Mouse (Mus musculus): Measurements from ENCODE around the gene Tnip1.

Gene Tnip1

GRCm38 (mm10) chr11:54962810-54963209 is at the start of gene Tnip1:
Tnip1 (minus strand) TSS chr11:54962917.
- DNase-seq (ENCODE audit: extremely low spot score, low read depth, low spot score): no peak

- no peak for DNase-seq (ENCODE audit: extremely low spot score, low read depth, low spot score)
Observed at GRCm38 (mm10) chr11:55011440-55011839, 48.7 kb upstream of the Tnip1 start.

- no peak for DNase-seq (ENCODE audit: extremely low spot score, low read depth, low spot score)
Observed at GRCm38 (mm10) chr11:55008230-55008629, 45.5 kb upstream of the Tnip1 start.

- no peak for DNase-seq (ENCODE audit: extremely low spot score, low read depth, low spot score)
Observed at GRCm38 (mm10) chr11:55005684-55006083, 43.0 kb upstream of the Tnip1 start.

GRCm38 (mm10) chr11:55004970-55005502 is 42.3 kb upstream of the Tnip1 start:
- DNase-seq (ENCODE audit: extremely low spot score, low read depth, low spot score): no peak

- no peak for DNase-seq (ENCODE audit: extremely low spot score, low read depth, low spot score)
Observed at GRCm38 (mm10) chr11:54998708-54999107, 36.0 kb upstream of the Tnip1 start.

- peak; percentile 24 for DNase-seq (ENCODE audit: extremely low spot score, low read depth, low spot score)
Observed at GRCm38 (mm10) chr11:54998284-54998683, 35.6 kb upstream of the Tnip1 start.

- no peak for DNase-seq (ENCODE audit: extremely low spot score, low read depth, low spot score)
Observed at GRCm38 (mm10) chr11:54996176-54996575, 33.5 kb upstream of the Tnip1 start.

GRCm38 (mm10) chr11:54989920-54990319 is 27.2 kb upstream of the Tnip1 start:
- DNase-seq (ENCODE audit: extremely low spot score, low read depth, low spot score): no peak

GRCm38 (mm10) chr11:54988754-54989349 is 26.1 kb upstream of the Tnip1 start:
- DNase-seq (ENCODE audit: extremely low spot score, low read depth, low spot score): no peak

GRCm38 (mm10) chr11:54987974-54988373 is 25.3 kb upstream of the Tnip1 start:
- no peak for DNase-seq (ENCODE audit: extremely low spot score, low read depth, low spot score)

GRCm38 (mm10) chr11:54985086-54985485 is 22.4 kb upstream of the Tnip1 start:
- no peak for DNase-seq (ENCODE audit: extremely low spot score, low read depth, low spot score)

GRCm38 (mm10) chr11:54984581-54984980 is 21.9 kb upstream of the Tnip1 start:
- no peak for DNase-seq (ENCODE audit: extremely low spot score, low read depth, low spot score)

GRCm38 (mm10) chr11:54984085-54984484 is 21.4 kb upstream of the Tnip1 start:
- peak; percentile 47 for DNase-seq (ENCODE audit: extremely low spot score, low read depth, low spot score)

GRCm38 (mm10) chr11:54982520-54982919 is 19.8 kb upstream of the Tnip1 start:
- no peak for DNase-seq (ENCODE audit: extremely low spot score, low read depth, low spot score)

GRCm38 (mm10) chr11:54981630-54982029 is 18.9 kb upstream of the Tnip1 start:
- no peak for DNase-seq (ENCODE audit: extremely low spot score, low read depth, low spot score)

- DNase-seq (ENCODE audit: extremely low spot score, low read depth, low spot score): no peak
Observed at GRCm38 (mm10) chr11:54977385-54977937, 14.7 kb upstream of the Tnip1 start.

GRCm38 (mm10) chr11:54976351-54976750 is 13.6 kb upstream of the Tnip1 start:
- no peak for DNase-seq (ENCODE audit: extremely low spot score, low read depth, low spot score)

- DNase-seq (ENCODE audit: extremely low spot score, low read depth, low spot score): no peak
Observed at GRCm38 (mm10) chr11:54975756-54976155, 13.0 kb upstream of the Tnip1 start.

GRCm38 (mm10) chr11:54975340-54975739 is 12.6 kb upstream of the Tnip1 start:
- no peak for DNase-seq (ENCODE audit: extremely low spot score, low read depth, low spot score)

GRCm38 (mm10) chr11:54974639-54975038 is 11.9 kb upstream of the Tnip1 start:
- no peak for DNase-seq (ENCODE audit: extremely low spot score, low read depth, low spot score)

- DNase-seq (ENCODE audit: extremely low spot score, low read depth, low spot score): no peak
Observed at GRCm38 (mm10) chr11:54973481-54974212, 10.9 kb upstream of the Tnip1 start.

Data from hindlimb bud, embryonic 11.5 days (tissue).